Mouse (Mus musculus): ENCODE measurements around the gene Mcm8.

Gene Mcm8

GRCm38 (mm10) chr2:132815608-132816314, at the start of gene Mcm8, which contains the start of gene Trmt6:
TSS of gene Mcm8 (plus strand) at chr2:132816141.
TSS of gene Trmt6 (minus strand) at chr2:132816055.
- DNase-seq (ENCODE audit: low read depth, low spot score): peak; percentile 99

- peak; percentile 70 for DNase-seq (ENCODE audit: low read depth, low spot score)
Observed at GRCm38 (mm10) chr2:132770822-132771221, 45.1 kb upstream of the Mcm8 start.

- DNase-seq (ENCODE audit: low read depth, low spot score): no peak
Observed at GRCm38 (mm10) chr2:132780978-132781377, 35.0 kb upstream of the Mcm8 start, which contains the start of gene Chgb. TSS of gene Chgb (plus strand) at chr2:132781278.

DNA sequence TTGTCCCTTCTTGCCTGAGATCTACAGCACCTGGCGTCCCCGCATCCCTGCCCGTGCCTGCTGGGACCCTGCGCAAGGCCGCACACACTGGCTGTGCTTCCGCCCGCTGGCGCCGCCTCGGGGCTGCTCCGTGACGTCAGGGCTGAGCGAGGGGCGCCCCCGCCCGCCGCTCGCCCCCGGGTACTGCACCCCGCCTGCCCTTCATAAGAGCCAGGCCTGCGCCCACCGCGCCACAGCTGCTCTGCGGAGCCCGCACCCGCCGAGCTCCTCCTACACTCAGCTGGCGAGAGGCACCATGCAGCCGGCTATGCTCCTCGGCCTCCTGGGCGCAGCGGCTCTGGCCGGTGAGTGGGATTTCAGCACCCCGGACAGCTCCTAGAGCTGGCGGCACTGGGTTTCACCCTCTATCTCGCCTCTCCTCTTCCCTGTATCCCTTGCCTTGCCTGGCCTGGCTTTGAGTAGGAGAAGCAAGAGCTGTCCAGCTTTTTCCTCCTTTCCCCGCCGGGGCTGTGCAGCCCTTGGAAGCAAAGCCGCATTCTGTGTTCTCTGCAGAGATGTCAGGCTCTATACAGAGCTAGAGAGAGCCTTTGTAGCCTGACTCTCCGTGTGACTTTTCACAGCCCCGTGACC, 34.4 kb upstream of the Mcm8 start:
- DNase-seq (ENCODE audit: low read depth, low spot score): peak; percentile 85

GRCm38 (mm10) chr2:132784039-132784438, 31.9 kb upstream of the Mcm8 start:
- DNase-seq (ENCODE audit: low read depth, low spot score): no peak

DNA sequence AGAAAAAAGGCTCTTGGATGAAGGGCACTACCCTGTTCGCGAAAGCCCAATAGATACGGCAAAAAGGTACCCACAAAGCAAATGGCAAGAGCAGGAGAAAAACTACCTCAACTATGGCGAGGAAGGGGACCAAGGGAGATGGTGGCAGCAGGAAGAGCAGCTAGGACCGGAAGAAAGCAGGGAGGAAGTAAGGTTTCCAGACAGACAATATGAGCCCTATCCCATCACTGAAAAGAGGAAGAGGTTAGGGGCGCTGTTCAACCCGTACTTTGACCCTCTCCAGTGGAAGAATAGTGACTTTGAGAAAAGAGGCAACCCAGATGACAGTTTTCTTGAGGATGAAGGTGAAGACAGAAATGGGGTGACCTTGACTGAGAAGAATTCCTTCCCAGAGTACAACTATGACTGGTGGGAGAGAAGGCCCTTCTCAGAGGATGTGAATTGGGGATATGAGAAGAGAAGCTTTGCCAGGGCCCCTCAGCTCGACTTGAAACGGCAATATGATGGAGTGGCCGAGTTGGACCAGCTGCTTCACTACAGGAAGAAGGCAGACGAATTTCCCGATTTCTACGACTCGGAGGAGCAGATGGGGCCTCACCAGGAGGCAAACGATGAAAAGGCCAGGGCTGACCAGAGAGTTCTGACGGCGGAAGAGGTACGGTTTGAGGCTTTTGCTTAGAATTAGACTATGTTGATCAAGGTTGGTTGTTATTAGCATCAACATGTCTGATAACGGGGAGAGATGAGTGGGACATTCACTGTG, 22.3 kb upstream of the Mcm8 start:
- no peak for DNase-seq (ENCODE audit: low read depth, low spot score)

- no peak for DNase-seq (ENCODE audit: low read depth, low spot score)
Observed at GRCm38 (mm10) chr2:132794204-132794586, 21.7 kb upstream of the Mcm8 start.

GRCm38 (mm10) chr2:132802976-132803375, 13.0 kb upstream of the Mcm8 start:
- DNase-seq (ENCODE audit: low read depth, low spot score): no peak

- DNase-seq (ENCODE audit: low read depth, low spot score): no peak
Observed at GRCm38 (mm10) chr2:132841071-132841470, 25.1 kb downstream of the Mcm8 start.

DNA sequence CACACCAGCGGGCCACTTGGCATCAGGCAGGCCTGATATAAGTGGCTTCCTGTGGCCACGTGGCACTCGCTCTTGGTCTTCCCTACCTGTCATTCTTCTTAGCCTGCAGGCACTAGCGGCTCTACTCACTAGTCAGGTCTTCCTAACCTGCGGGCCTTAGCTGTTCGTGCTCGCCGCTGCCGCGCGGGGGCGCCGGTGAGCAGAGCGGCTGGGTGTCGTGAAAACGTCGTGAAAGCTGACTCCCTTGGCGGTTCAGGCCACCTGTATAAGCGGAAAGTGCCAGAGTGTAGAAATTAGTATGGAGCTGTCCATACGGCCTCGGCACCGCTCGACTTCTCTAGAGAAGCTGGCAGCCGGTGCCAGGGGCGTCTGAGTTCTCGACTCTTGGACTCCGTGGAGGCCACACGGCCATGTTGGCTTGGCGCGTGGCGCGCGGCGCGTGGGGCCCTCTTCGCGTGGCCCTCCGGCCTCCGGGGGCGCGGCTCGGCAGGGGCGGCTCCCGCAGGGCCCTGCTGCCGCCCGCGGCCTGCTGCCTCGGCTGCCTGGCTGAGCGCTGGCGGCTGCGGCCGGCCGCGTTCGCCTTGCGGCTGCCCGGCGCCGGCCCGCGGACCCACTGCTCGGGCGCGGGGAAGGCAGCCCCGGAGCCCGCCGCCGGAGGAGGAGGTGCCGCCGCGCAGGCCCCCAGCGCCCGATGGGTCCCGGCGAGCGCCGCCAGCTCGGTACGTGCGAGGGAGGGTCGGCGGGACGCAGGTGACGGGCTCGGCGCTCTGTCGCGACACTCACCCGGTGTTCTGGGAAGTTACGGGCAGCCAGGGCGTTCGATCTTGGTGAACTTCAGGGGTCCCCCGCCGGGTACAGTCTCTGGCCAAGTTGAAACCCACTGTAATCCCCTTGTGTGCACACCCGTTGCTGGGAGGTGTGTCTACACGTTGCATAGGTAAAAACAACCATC, 30.7 kb downstream of the Mcm8 start, which contains the start of gene Crls1:
Gene Crls1 (plus strand): TSS at position 260 of the 952 bp plus-strand sequence.
- DNase-seq (ENCODE audit: low read depth, low spot score): peak; percentile 94

DNA sequence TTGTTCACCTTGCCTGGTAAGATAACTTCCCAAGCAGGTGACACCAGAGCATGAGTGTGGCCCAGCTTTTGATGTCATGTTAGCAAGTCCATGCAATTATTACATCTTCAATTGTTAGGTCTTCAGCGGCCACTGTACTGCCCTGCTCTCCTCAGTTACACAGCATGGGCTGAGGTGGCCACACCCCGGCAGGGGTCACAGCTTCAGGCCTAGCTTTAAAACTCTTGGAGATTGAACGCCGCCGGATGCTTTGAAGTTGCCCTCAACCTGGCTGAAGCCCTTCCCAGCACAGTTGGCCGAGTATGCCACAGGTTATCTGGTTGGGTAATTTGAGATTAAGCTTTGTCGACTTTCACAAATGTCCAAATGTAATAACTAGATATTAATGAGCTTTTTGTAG, 31.6 kb downstream of the Mcm8 start:
- peak; percentile 31 for DNase-seq (ENCODE audit: low read depth, low spot score)

GRCm38 (mm10) chr2:132848361-132848760, 32.4 kb downstream of the Mcm8 start:
- DNase-seq (ENCODE audit: low read depth, low spot score): no peak

DNA sequence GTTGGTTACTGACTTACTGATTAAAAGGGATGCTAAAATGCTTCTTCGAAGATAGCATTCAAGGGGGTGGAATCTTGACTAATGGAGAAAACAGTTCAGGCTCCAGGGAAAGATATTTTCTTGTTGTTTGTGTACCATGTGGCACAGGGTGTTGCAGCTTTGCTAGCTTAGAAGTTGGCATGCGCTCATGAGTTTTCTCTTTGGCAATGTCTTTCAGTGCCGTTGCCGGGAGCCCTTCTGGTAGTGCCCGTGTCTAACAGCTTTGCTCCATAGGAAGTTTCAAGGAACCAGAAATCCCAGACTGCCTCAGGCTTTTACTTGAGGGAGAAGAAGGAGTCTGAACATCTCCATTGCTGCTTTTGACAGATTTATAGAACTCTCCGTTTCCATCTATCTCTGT, 33.2 kb downstream of the Mcm8 start:
- no peak for DNase-seq (ENCODE audit: low read depth, low spot score)

- DNase-seq (ENCODE audit: low read depth, low spot score): no peak
Observed at GRCm38 (mm10) chr2:132853051-132853450, 37.1 kb downstream of the Mcm8 start.

- peak; percentile 36 for DNase-seq (ENCODE audit: low read depth, low spot score)
Observed at GRCm38 (mm10) chr2:132856333-132856732, 40.4 kb downstream of the Mcm8 start.

GRCm38 (mm10) chr2:132860435-132860834, 44.5 kb downstream of the Mcm8 start:
- peak; percentile 71 for DNase-seq (ENCODE audit: low read depth, low spot score)

GRCm38 (mm10) chr2:132861456-132861855, 45.5 kb downstream of the Mcm8 start:
- no peak for DNase-seq (ENCODE audit: low read depth, low spot score)

- DNase-seq (ENCODE audit: low read depth, low spot score): no peak
Observed at GRCm38 (mm10) chr2:132863325-132863724, 47.4 kb downstream of the Mcm8 start.

DNA sequence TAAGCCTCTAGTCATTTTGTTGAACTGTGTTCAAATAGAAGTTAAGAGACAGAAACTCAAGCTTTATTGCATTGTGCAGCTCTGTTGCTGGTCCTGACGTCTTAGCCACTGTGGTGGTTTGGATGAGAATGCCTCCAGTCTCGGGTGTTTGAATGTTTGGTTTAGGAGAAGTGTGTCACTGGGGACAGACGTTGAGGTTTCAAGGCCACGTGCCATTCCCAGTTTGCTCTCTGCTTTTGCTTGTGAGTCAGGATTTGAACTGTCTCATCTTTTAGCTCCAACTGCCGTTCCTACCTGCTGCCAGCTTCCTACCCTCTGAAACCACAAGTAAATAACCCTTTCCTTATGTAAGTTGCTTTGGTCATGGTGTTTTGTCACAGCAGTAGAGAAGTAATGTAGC, 51.6 kb downstream of the Mcm8 start:
- DNase-seq (ENCODE audit: low read depth, low spot score): no peak

DNA sequence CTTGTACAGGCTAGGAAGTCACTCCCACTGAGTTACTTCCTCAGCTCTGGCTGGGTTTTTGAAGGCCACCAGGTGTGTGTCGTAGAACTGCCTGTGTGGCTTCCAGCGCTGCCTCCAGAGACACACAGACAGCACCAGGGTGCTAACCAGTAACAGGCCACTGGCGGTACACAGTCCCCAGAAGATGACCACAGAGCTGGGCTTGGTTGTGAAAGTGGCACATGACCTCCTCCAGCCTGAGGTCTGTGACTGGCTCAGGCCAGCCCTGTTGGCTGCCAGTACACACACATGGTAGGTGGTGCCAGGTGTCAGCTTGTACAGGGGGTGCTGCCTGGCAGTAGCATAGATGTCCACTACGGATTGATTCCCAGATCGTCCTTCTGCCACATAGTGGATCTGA, 53.7 kb downstream of the Mcm8 start:
- no peak for DNase-seq (ENCODE audit: low read depth, low spot score)

DNA sequence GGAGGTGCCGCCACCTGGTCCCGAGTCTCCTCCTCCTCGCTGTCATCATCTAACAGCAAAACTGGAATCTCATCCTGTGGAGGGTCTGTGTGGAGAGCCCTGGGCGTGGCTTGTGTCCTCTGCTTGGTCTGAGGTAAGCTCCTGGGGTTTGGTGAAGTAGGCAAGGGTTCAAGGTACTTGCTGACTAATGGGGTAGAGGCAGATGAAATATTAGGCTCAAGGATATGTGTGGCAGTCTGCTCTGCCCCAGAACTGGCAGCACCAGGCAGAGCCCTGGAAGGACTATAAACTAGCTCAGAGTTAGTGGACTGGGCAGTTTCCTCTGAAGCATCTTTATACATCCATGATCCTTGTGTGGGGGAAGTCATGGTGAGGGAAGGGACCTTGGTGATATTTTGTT, 54.3 kb downstream of the Mcm8 start:
- no peak for DNase-seq (ENCODE audit: low read depth, low spot score)
